Mouse (Mus musculus): ENCODE data around the gene Eea1.

DNA sequence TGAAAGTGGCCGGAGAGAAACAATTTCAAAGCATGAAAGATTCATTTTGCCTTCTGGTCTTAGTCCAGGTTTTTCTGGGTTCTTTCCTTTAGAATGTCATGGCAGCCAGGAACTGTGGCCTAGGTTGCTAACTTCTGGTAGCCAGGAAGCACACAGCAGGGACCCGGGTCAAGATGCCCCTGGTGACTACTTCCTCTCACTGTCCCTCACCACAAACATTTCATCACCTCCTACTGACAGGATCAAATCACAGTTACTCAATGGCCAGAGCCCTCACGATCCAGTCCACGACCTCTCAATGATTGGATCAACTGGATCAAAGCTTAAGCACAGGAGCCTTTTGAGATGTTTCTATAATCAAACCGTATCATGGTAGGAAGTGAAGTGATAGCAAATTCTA, 60.5 kb downstream of the Eea1 start:
- TF ChIP-seq TCF12 (IDR thresholded peaks at IDR 0.05; ENCODE audit: low read depth, low read length) (no peak), POLR2A (IDR thresholded peaks at IDR 0.05; ENCODE audit: control insufficient read depth in 1 of 2, insufficient read depth in 1 of 2, low read depth in 1 of 2, low read length in 2 of 2, poor library complexity in 1 of 2) (no peak), CTCF (IDR thresholded peaks at IDR 0.05 in 2 of 3, conservative IDR thresholded peaks at IDR 0.05 in 1 of 3; ENCODE audit: control insufficient read depth in 1 of 3, insufficient read depth in 1 of 3, low read depth in 2 of 3, low read length in 3 of 3, poor library complexity in 1 of 3, severe bottlenecking in 1 of 3) (no peak), EP300 (IDR thresholded peaks at IDR 0.05; ENCODE audit: low read depth in 1 of 2, low read length in 2 of 2) (no peak), MAX (IDR thresholded peaks at IDR 0.05; ENCODE audit: low read length) (no peak), ZKSCAN1 (IDR thresholded peaks at IDR 0.05; ENCODE audit: low read depth, low read length) (no peak), SMC3 (IDR thresholded peaks at IDR 0.05; ENCODE audit: low read depth, low read length) (no peak), GATA1 (IDR thresholded peaks at IDR 0.05; ENCODE audit: low read depth, low read length) (no peak), HCFC1 (IDR thresholded peaks at IDR 0.05; ENCODE audit: low read depth, low read length) (no peak), ZC3H11A (IDR thresholded peaks at IDR 0.05; ENCODE audit: low read depth, low read length) (no peak), KAT2A (conservative IDR thresholded peaks at IDR 0.05; ENCODE audit: low read depth, low read length) (no peak)
